Mouse (Mus musculus) C2C12 (cell line): Measurements from ENCODE around the gene Ly6g5c. TPM values are rescaled to one million over a fixed set of nuclear protein-coding genes. Genes with fewer than 3 reads are reported as not detected.

Experiments
- H3K27me3 ChIP-seq: one replicate; pipeline ENCODE4 v1.6.1; 2011; ENCODE audit not compliant: control insufficient read depth, insufficient read depth, insufficient read length
- H3K36me3 ChIP-seq: one replicate; pipeline ENCODE4 v1.6.1; 2011; ENCODE audit not compliant: control insufficient read depth, insufficient read depth
- H3K4me3 ChIP-seq: one replicate; pipeline ENCODE4 v1.5.1; 2011; ENCODE audit warnings: mild to moderate bottlenecking, control low read depth; ENCODE audit not compliant: poor library complexity, insufficient read depth, severe bottlenecking
- H3K79me2 ChIP-seq: one replicate; pipeline ENCODE4 v1.6.1; 2011; ENCODE audit not compliant: control insufficient read depth, insufficient read depth
- H3K79me3 ChIP-seq: one replicate; pipeline ENCODE4 v1.6.1; 2011; ENCODE audit warnings: low read depth, control low read depth
- H3ac ChIP-seq: one replicate; pipeline ENCODE3; 2011; ENCODE audit warnings: low read depth; ENCODE audit not compliant: control insufficient read depth, insufficient read length
- CEBPB ChIP-seq: IDR thresholded peaks from one replicate; pipeline ENCODE4 v1.6.1; 2011; ENCODE audit warnings: low read depth, mild to moderate bottlenecking, control low read depth, moderate library complexity
- CTCF ChIP-seq: IDR thresholded peaks from one replicate; pipeline ENCODE4 v1.5.1; 2011; ENCODE audit not compliant: control insufficient read depth, insufficient read depth, insufficient read length
- FOSL1 ChIP-seq: IDR thresholded peaks from one replicate; pipeline ENCODE4 v1.8.0; 2011; ENCODE audit warnings: mild to moderate bottlenecking, low read length; ENCODE audit not compliant: poor library complexity, insufficient read depth, severe bottlenecking
- MAX ChIP-seq: IDR thresholded peaks from one replicate; pipeline ENCODE4 v1.6.1; 2011; ENCODE audit warnings: mild to moderate bottlenecking, control low read depth
- MYOD1 ChIP-seq: IDR thresholded peaks from one replicate; pipeline ENCODE4 v1.6.1; 2011; ENCODE audit warnings: low read depth; ENCODE audit not compliant: control insufficient read depth, insufficient read length
- MYOG ChIP-seq: IDR thresholded peaks from one replicate; pipeline ENCODE4 v1.6.1; 2011; ENCODE audit not compliant: control insufficient read depth, insufficient read length; ENCODE audit errors: extremely low read depth
- USF1 ChIP-seq: IDR thresholded peaks from one replicate; pipeline ENCODE4 v1.6.1; 2011; ENCODE audit warnings: low read depth, mild to moderate bottlenecking, control low read depth, moderate library complexity
- polyA plus RNA-seq: library from polyadenylated mRNA; unstranded; fragments of >200 nt; fragmentation: generic; extraction: Trizol; gene quantifications from one replicate; pipeline ENCODE4 v1.2.1, GENCODE M21; 2012; ENCODE audit warnings: missing spikeins

Ly6g5c gene
- polyA plus RNA-seq, 1 experiment = not detected

DNA sequence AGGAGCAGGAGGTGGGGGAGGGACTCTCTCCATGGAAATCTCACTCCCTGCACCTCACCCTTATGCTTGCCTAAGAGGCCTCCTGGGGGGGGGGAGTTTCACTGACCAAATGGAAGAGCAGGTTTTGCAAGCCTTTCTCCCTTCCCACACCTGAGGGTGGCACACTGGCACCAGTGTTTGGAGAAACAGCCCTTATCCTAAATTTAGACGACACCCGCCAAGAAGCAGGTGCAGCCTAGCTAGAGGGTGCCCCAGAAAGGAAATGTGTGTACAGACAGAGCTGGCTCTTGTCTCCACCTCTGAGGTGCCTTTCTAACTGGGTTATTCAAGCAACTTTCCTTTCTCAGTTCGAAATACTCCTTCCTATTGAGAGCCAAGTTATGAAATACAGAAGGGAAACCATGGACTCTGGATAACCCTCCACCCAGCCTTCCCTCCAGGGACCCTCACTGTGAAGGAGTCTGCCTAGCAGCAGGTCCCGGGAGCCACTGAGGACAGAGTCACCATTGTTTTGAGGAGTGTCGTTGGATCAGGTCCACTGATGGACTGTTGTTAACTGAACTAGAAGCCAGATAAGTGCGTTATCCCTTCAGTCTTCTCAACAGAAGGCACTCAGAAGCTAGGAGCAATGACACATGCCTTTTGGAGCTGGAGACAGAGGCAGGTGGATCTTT, 37.4 kb upstream of the Ly6g5c start:
- peaks cover 3% of the 10 kb centered on the region for H3K27me3 ChIP-seq
- H3ac ChIP-seq = no peak overlapping the region
- H3K79me2 ChIP-seq = no peaks in the 10 kb centered on the region

DNA sequence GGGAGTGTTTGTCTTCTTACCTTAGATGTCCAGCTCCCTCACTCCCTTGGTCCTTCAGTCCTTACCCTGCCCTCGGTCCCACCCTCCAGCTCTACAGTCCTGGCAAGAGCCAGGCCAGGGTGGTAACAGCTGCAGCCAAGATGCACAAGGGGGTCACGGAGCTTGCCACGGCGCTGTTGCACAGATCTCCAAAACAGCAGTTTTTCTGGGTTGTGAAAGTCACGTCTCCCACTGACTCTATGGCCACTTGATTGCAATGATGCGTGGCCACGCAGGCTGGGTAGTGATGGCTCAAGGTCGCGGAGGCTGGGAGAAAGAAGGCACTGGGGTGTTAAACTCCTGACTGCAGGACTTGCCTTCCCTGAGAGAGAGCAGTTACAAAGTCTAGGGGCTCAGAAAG, 36.6 kb upstream of the Ly6g5c start:
- Histone ChIP-seq H3K79me3 (no peaks in the 10 kb centered on the region), H3K4me3 (no peak overlapping the region), H3K27me3 (peaks cover 3% of the 10 kb centered on the region), H3K79me2 (no peaks in the 10 kb centered on the region), H3K36me3 (no peaks in the 10 kb centered on the region), H3ac (no peak overlapping the region)
- TF ChIP-seq MYOD1 (no peak), FOSL1 (no peak), MAX (no peak), MYOG (no peak), CEBPB (no peak), USF1 (no peak), CTCF (no peak)

More for the DNA sequence above, 37.4 kb upstream of the Ly6g5c start:
- Histone ChIP-seq H3K79me3 (no peaks in the 10 kb centered on the region), H3K4me3 (no peak overlapping the region), H3K36me3 (no peaks in the 10 kb centered on the region)
- TF ChIP-seq MYOD1 (no peak), MYOG (no peak), MAX (no peak), CTCF (no peak), CEBPB (no peak), USF1 (no peak), FOSL1 (no peak)

DNA sequence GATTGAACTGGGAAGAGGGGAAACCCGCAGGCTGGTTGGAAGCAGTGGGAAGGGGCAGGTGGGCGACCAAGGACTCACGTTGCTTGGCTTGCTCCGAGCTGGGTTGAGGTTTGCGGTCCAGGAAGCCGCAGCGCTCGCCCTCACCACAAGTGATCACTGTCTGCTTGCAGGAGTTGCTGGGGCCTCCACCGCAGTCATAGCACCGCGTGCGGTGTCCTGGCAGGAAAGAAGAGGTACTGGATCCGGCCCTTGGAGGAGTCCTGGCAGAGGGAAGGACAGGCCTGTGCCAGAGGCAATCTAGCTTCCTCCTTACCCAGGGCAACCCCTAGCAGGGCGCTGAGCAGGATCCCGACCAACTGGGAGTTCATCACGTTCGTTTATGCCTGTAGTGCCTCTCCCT, 34.0 kb upstream of the Ly6g5c start:
- H3K36me3 ChIP-seq = no peaks in the 10 kb centered on the region
- TF ChIP-seq CEBPB = no peak
- TF ChIP-seq MYOG = no peak
- no peak for TF ChIP-seq MYOD1
- TF ChIP-seq USF1 = no peak
- TF ChIP-seq CTCF = no peak
- H3ac ChIP-seq = no peak overlapping the region
- no peaks in the 10 kb centered on the region for H3K79me3 ChIP-seq
- no peaks in the 10 kb centered on the region for H3K79me2 ChIP-seq
- peaks cover 17% of the 10 kb centered on the region for H3K27me3 ChIP-seq
- H3K4me3 ChIP-seq = no peak overlapping the region

DNA sequence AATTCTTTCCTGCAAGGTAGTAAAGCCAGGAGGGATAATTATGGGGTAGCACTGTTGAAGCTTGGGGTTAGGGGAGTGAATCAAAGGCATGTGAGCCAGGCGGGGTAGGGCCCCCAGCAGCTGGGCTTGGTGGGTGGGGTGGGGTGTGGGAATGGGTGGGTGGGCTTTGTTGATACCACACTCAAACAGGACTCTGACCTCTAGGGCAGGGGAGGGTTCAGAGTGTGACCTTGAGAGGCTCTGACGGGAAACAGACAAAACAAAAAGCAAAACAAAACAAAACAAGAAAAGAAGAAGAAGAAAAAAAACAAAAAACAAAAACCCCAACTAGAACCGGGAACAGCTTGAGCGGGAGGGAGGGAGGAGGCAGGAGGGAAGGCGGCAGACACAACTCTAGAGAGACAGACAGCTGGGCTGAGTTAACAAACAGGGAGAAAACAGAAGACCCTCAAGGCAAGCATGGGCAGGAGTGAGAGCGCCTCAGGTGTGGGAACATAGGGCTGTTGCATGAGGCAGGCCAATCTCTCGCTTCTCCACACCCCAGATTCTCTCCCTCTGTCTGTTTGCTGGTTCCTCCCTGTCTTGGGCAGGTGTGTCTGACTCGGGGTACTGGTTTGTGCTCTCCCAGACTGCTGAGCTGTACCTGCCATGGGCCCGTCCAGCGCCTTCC, 31.4 kb upstream of the Ly6g5c start, which contains the start of gene Ly6g6e:
Gene Ly6g6e (plus strand): TSS at position 396 of the 670 bp plus-strand sequence.
- Histone ChIP-seq H3K27me3 (peaks cover 19% of the 10 kb centered on the region), H3ac (peak within 1 kb of the TSS; percentile 42), H3K4me3 (no peak within 1 kb of the TSS), H3K36me3 (no peaks in the 10 kb centered on the region), H3K79me2 (no peaks in the 10 kb centered on the region), H3K79me3 (no peaks in the 10 kb centered on the region)
- TF ChIP-seq FOSL1 (no peak), USF1 (no peak), CTCF (no peak), CEBPB (no peak), MYOG (no peak), MYOD1 (no peak), MAX (no peak)

DNA sequence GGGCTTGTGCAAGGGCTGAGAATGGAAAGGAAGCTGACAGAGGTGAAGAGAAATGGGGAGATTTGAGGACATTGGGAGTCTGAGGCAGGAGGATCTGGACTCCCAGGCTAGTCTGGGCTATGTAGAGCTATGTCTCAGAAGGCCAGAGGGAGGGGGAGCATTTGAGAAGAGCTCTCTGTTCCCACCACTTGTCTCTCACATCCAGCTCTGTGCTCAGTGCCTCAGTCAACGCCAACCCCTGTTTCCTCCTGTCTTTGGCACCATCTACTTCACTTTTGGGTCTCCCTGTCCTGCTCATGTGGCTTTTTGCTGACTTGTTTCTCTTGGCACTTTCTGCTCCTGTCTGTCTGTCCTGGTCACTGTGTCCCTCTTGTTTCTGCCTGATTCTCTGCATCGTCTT, 30.8 kb upstream of the Ly6g5c start:
- Histone ChIP-seq H3K36me3 (no peaks in the 10 kb centered on the region), H3ac (no peak overlapping the region), H3K79me3 (no peaks in the 10 kb centered on the region), H3K4me3 (no peak overlapping the region), H3K27me3 (peaks cover 19% of the 10 kb centered on the region), H3K79me2 (no peaks in the 10 kb centered on the region)
- TF ChIP-seq MAX (no peak), MYOG (no peak), FOSL1 (no peak), CTCF (no peak), MYOD1 (no peak), USF1 (no peak), CEBPB (no peak)
